Mouse (Mus musculus): ENCODE results near the gene Gm6871. TPM values are rescaled to one million over a fixed set of nuclear protein-coding genes. Genes with fewer than 3 reads are reported as not detected.
"Not testable (repeated sequence)": the region's sequence is repeated elsewhere in the genome, so short reads cannot be mapped to it uniquely, and the experiment has no call there.

Gm6871 gene
- 0.22 TPM for polyA plus RNA-seq (2012; fragmentation: generic; extraction: Trizol)

DNA sequence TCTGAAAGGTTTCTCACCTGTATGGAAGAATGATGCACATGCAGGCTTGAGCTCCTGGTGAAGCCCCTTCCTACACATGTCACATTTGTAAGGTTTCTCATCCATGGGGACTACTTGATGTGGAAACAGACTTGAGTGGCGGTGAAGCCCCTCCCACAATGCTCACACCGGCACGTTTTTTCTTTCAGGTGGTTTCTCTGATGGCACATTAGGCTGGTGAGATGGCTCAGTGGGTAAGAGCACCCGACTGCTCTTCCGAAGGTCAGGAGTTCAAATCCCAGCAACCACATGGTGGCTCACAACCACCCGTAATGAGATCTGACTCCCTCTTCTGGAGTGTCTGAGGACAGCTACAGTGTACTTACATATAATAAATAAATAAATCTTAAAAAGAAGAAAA, at the start of gene Gm6871:
TSS of gene Gm6871 (minus strand) at position 101 of the 400 bp plus-strand sequence.
- not testable (repeated sequence) for H3K79me2 ChIP-seq (ENCODE audit: control insufficient read depth, insufficient read depth); H3K4me2 ChIP-seq (ENCODE audit: low read depth); H3ac ChIP-seq (ENCODE audit: control insufficient read depth, insufficient read length); H3K27me3 ChIP-seq (ENCODE audit: control insufficient read depth, insufficient read depth, insufficient read length); H3K36me3 ChIP-seq (ENCODE audit: control insufficient read depth, insufficient read depth); H3K4me3 ChIP-seq

DNA sequence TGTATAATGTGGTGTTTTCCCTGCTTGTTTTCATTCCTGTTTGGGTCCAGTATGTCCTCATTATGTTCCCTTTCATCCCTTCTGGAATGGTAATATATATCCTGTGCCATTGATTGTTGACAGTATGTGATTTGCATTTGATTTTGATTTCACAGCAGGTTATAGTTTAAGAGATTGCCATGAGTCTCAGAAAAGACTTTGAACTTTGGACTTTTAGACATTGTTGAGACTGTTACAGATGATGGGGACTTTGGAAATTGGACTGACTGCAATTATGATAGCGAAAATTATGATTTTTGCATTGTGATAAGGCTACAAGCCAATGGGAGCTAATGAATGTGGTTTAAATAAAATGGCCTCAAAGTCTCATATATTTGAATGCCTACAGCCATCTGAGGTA, 42.8 kb upstream of the Gm6871 start:
- H3K36me3 ChIP-seq (ENCODE audit: control insufficient read depth, insufficient read depth) = peaks cover 17% of the 10 kb centered on the region
- H3K27me3 ChIP-seq (ENCODE audit: control insufficient read depth, insufficient read depth, insufficient read length); H3ac ChIP-seq (ENCODE audit: control insufficient read depth, insufficient read length): not testable (repeated sequence)

DNA sequence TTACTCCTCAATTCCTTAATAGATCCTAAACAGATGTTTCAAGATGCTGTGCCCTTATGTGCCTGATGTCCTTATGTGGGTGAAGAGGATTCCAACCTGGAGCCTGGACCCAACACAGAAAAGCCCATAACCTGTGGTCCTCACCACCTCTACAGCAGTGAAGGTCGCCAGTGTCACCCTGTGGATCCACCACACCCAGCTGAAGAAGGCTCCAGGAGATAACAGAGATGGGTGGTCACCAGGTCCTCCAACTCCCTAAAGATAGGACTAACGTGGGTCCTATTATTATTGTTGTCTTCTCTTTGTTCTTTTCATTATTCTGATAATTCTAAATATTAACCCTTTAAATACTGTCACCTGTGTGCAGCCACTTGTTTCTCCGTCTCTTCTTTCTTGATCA, 38.2 kb upstream of the Gm6871 start:
- H3K4me2 ChIP-seq (ENCODE audit: low read depth) = no peak overlapping the region
- peaks cover 7% of the 10 kb centered on the region for H3K79me2 ChIP-seq (ENCODE audit: control insufficient read depth, insufficient read depth)
- no peaks in the 10 kb centered on the region for H3K27me3 ChIP-seq (ENCODE audit: control insufficient read depth, insufficient read depth, insufficient read length)
- TF ChIP-seq MYOG (IDR thresholded peaks at IDR 0.05; ENCODE audit: control insufficient read depth in 1 of 3, insufficient read depth in 1 of 3, insufficient read length in 2 of 3, low read depth in 2 of 3) = no peak
- no peak for TF ChIP-seq POLR2A (IDR thresholded peaks at IDR 0.05; ENCODE audit: insufficient read length, low read depth)
- TF ChIP-seq REST (IDR thresholded peaks at IDR 0.05; ENCODE audit: insufficient read depth, insufficient read length) = no peak
- TF ChIP-seq TCF3 (IDR thresholded peaks at IDR 0.05; ENCODE audit: insufficient read length, low read depth) = no peak
- TF ChIP-seq USF1 (IDR thresholded peaks at IDR 0.05; ENCODE audit: low read depth) = no peak
- no peak for TF ChIP-seq E2F4 (IDR thresholded peaks at IDR 0.05; ENCODE audit: insufficient read depth)
- no peak for TF ChIP-seq POLR2AphosphoS2 (IDR thresholded peaks at IDR 0.05; ENCODE audit: insufficient read length, low read depth)
- no peak for TF ChIP-seq TCF12 (IDR thresholded peaks at IDR 0.05; ENCODE audit: insufficient read depth, poor library complexity, severe bottlenecking)
- TF ChIP-seq MYOD1 (IDR thresholded peaks at IDR 0.05; ENCODE audit: control insufficient read depth in 1 of 3, insufficient read length in 2 of 3, low read depth in 2 of 3) = no peak
- no peak for TF ChIP-seq SRF (IDR thresholded peaks at IDR 0.05; ENCODE audit: control insufficient read depth, insufficient read length, low read depth)
- no peak for TF ChIP-seq MAX (IDR thresholded peaks at IDR 0.05; ENCODE audit: low read depth)
- no peak overlapping the region for H3K4me3 ChIP-seq
- peaks cover 17% of the 10 kb centered on the region for H3K36me3 ChIP-seq (ENCODE audit: control insufficient read depth, insufficient read depth)
- H3ac ChIP-seq (ENCODE audit: control insufficient read depth, insufficient read length) = no peak overlapping the region

More for the DNA sequence above, 42.8 kb upstream of the Gm6871 start:
- H3K4me2 ChIP-seq (ENCODE audit: low read depth); H3K79me2 ChIP-seq (ENCODE audit: control insufficient read depth, insufficient read depth); H3K4me3 ChIP-seq: not testable (repeated sequence)

DNA sequence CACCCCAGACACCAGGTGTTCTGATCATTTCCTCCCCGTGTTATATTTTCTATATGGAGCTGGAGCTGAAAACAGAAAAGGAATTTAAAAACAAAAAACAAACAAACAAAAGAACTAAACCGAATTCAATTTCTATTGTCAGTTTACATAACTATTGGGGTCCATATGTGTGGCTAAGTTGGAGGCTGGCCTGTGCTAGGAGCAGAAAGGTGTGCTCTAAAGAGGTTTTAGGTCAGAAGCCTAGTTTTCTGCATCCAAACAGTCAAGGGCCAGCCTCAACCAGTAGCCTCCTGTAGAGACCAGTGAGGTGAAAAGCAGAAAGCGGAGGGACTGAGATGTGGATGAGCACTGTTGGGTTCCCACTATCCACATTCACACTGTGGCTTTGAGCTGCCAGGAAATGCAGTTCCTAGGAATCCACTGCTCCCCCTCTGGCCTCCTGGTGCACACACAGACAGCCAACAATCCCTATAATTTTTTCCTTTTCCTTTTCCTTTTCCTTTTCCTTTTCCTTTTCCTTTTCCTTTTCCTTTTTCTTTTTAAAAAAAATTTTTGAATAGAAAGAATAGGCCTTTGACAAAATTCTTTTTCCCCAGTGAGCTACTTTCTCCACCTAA, 26.6 kb upstream of the Gm6871 start:
- no peak overlapping the region for H3ac ChIP-seq (ENCODE audit: control insufficient read depth, insufficient read length)
- H3K4me2 ChIP-seq (ENCODE audit: low read depth) = peak overlapping the region; percentile 76
- no peak for TF ChIP-seq CEBPB (IDR thresholded peaks at IDR 0.05; ENCODE audit: insufficient read depth, poor library complexity, severe bottlenecking)
- TF ChIP-seq REST (IDR thresholded peaks at IDR 0.05; ENCODE audit: insufficient read depth, insufficient read length) = no peak
- no peak for TF ChIP-seq MYOG (IDR thresholded peaks at IDR 0.05; ENCODE audit: control insufficient read depth in 1 of 3, insufficient read depth in 1 of 3, insufficient read length in 2 of 3, low read depth in 2 of 3)
- TF ChIP-seq USF1 (IDR thresholded peaks at IDR 0.05; ENCODE audit: low read depth) = no peak
- TF ChIP-seq E2F4 (IDR thresholded peaks at IDR 0.05; ENCODE audit: insufficient read depth) = no peak
- no peak for TF ChIP-seq POLR2AphosphoS2 (IDR thresholded peaks at IDR 0.05; ENCODE audit: insufficient read length, low read depth)
- H3K27me3 ChIP-seq (ENCODE audit: control insufficient read depth, insufficient read depth, insufficient read length) = no peaks in the 10 kb centered on the region
- peaks cover 21% of the 10 kb centered on the region for H3K79me2 ChIP-seq (ENCODE audit: control insufficient read depth, insufficient read depth)
- peak overlapping the region; percentile 62 for H3K4me3 ChIP-seq
- no peaks in the 10 kb centered on the region for H3K36me3 ChIP-seq (ENCODE audit: control insufficient read depth, insufficient read depth)

DNA sequence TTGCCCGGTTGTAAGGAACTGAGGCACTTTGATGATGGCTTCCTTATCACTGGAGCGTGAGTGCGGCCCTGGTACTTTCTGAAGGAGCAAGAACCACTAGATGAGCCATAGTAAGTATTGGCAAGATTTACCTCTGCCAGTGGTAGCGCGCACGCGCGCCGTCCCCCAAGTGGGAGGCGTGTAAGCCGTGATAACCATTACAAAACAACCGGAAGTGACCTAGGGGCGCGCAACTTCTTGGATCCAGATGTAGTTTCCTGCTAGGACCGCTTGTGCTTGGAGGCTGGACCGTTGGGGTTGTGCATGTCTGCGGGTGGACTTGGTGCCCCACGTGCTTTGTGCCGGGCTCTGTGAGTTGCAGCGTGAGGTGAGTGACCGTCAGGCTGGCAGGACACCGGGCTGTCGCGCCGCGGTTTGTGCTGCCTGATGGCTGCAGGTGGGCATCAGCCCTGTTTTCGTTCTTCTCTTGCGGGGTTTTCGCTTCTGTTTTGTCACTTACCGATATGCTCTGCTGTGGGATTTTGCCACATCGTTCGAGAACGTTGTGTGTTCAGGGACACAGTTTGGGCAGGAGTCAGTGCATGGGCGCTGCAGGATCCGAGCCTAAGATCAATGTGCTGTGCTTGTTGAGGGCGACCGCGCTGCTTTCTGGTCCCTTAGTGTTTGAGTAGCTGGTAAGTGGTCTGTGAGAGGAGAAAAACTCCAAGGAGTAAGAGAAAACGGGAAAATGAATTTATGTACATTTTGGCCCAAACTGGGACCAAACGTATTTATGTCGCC, 25.8 kb upstream of the Gm6871 start, which contains the start of gene 2610021A01Rik:
TSS of gene 2610021A01Rik (plus strand) at position 197 of the 780 bp plus-strand sequence.
- peak within 1 kb of the TSS; percentile 92 for H3K4me2 ChIP-seq (ENCODE audit: low read depth)
- no peaks in the 10 kb centered on the region for H3K36me3 ChIP-seq (ENCODE audit: control insufficient read depth, insufficient read depth)
- peaks cover 21% of the 10 kb centered on the region for H3K79me2 ChIP-seq (ENCODE audit: control insufficient read depth, insufficient read depth)
- H3K27me3 ChIP-seq (ENCODE audit: control insufficient read depth, insufficient read depth, insufficient read length) = no peaks in the 10 kb centered on the region
- H3K4me3 ChIP-seq = peak within 1 kb of the TSS; percentile 62
- TF ChIP-seq POLR2AphosphoS2 (IDR thresholded peaks at IDR 0.05; ENCODE audit: insufficient read length, low read depth) (no peak), POLR2A (IDR thresholded peaks at IDR 0.05; ENCODE audit: insufficient read length, low read depth) (peak; percentile 58)
- peak within 1 kb of the TSS; percentile 11 for H3ac ChIP-seq (ENCODE audit: control insufficient read depth, insufficient read length)

DNA sequence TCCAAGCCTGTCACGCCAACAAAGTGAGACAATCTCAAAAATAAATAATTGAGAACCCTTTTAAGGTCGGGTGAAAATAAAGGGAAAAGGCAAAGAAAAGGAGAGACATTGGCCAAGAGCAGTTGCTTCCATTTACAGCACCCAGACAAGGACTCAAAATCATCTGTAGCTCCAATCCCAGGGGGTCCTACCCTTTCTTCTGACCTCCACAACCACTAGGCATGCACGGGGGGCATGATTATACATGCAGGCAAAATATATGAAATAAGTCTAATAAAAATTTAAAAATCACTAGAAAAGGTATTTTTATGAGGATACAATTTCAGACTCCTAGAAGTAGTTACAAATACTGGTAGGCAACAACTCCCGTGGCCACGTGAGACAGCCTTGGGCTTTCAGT, 25.2 kb upstream of the Gm6871 start:
- Histone ChIP-seq H3K4me3 (peak overlapping the region; percentile 62), H3K27me3 (ENCODE audit: control insufficient read depth, insufficient read depth, insufficient read length) (no peaks in the 10 kb centered on the region), H3K4me2 (ENCODE audit: low read depth) (peak overlapping the region; percentile 92), H3ac (ENCODE audit: control insufficient read depth, insufficient read length) (peak overlapping the region; percentile 11), H3K36me3 (ENCODE audit: control insufficient read depth, insufficient read depth) (no peaks in the 10 kb centered on the region), H3K79me2 (ENCODE audit: control insufficient read depth, insufficient read depth) (peaks cover 21% of the 10 kb centered on the region)
- TF ChIP-seq MYOG (IDR thresholded peaks at IDR 0.05; ENCODE audit: control insufficient read depth in 1 of 3, insufficient read depth in 1 of 3, insufficient read length in 2 of 3, low read depth in 2 of 3) = no peak
- no peak for TF ChIP-seq MYOD1 (IDR thresholded peaks at IDR 0.05; ENCODE audit: control insufficient read depth in 1 of 3, insufficient read length in 2 of 3, low read depth in 2 of 3)

DNA sequence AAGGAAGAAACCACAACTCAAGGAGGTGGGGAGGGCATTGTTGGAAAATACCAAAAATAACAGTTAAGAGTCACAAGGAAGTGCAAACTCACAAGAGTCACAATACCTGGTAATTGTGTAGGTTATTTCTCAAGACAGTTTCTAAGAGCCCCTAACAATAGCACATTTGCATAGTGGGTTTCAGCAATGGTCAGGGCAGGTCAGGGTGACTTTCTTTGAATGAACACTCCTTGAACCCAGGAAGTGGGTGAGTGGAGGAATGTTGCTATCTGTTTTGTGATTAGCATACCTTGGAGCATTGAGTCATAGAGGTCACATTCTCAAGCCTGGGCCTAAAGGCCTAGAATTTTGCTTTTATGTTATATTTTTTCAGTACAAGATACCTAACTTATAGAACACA, 14.4 kb upstream of the Gm6871 start:
- not testable (repeated sequence) for H3K4me2 ChIP-seq (ENCODE audit: low read depth); H3K4me3 ChIP-seq; H3K27me3 ChIP-seq (ENCODE audit: control insufficient read depth, insufficient read depth, insufficient read length)

More for the DNA sequence above, 14.4 kb upstream of the Gm6871 start:
- not testable (repeated sequence) for H3K36me3 ChIP-seq (ENCODE audit: control insufficient read depth, insufficient read depth); H3ac ChIP-seq (ENCODE audit: control insufficient read depth, insufficient read length); H3K79me2 ChIP-seq (ENCODE audit: control insufficient read depth, insufficient read depth)

All from myocyte (in vitro differentiated cells).